Mouse (Mus musculus): ENCODE measurements around the gene Atp2b4. TPM values are rescaled to one million over a fixed set of nuclear protein-coding genes. Genes with fewer than 3 reads are reported as not detected.

Gene Atp2b4
- total RNA-seq (2022) = 10 to 100 TPM; 15.9 to 20.8 (median 18.8) TPM

DNA sequence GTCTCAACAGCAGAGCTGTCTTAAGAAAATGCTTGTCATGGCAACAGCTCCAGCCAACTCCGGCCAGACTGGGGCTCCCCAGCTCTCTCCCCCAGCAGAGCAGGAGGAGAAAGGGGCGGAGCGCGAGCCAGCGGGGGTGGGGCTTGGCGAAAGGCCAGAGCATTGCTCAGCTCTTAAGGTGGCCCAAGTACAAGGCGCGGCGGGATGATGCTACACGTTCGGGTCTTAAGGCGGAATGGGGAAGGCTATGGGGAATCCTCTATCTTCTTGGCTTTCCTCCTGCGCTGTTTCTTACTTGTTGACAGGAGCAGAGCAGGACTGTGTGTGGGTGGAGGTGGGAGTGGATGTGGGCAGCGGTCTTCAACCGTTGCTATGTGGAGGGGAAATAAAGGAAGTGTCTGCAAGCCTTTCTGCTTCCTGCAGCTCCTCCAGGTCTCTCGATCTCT lies at the start of gene Atp2b4:
Gene Atp2b4, minus strand, starts transcription at position 94 of the 446 bp plus-strand sequence.
- peak; percentile 98 for DNase-seq (ENCODE audit: low spot score)

DNA sequence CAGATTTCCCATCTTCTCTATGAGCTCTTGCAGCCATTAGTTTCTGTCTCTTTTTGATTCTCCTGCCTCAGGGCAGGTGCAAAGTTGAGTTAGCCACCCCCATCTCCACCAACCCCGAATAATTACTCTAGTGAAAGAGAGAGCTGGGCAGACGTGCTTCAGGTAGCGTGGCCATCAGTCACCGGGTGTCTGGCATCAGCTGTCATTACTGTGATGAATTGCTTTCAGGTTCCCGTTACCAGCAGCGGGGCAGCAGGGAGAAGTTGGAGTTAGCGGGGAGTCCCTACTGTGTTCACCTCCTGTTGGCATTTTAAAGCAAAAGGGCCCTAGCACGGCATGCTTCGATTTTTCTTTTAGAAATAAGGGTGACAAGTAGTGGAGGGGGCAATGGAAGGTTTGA lies 43.9 kb upstream of the Atp2b4 start:
- no peak for DNase-seq (ENCODE audit: low spot score)

DNA sequence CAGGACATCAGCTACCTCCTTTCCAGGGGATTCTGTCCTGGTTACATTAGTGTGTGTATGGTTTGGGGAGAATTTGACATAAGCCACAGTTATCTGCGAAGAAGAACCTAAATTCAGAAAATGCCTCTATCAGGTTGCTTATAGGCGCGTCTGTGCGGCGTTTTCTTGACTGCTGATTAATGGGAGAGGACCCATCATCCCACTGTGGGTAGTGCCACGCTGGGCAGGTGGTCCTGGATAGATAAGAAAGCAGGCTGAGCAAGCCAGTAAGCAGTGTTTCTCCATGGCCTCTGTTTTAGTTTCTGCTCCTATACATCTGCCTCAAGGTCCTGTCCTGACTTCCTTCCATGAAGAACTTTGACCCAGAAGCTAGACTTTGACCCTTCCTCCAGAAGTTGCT lies 43.1 kb upstream of the Atp2b4 start:
- no peak for DNase-seq (ENCODE audit: low spot score)

DNA sequence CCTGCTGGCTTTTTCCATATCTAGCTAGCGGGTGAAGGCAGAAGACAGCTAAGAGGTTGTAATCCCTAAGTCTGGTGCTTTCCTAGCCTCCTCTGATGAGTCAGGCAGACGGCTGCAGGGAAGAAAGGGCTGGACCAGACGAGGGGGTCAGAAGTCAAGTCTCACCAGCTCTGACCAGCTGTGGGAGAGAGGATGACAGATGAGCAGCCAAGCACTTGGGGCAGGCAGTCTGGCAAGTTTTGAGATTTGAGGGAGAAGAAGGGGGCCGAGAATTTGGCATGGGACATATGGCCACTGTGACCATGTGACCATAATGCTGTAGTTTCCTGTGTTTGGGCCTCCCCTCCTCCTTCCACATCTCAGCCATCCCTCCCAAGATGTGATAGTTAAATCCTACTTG lies 42.5 kb upstream of the Atp2b4 start:
- no peak for DNase-seq (ENCODE audit: low spot score)

DNA sequence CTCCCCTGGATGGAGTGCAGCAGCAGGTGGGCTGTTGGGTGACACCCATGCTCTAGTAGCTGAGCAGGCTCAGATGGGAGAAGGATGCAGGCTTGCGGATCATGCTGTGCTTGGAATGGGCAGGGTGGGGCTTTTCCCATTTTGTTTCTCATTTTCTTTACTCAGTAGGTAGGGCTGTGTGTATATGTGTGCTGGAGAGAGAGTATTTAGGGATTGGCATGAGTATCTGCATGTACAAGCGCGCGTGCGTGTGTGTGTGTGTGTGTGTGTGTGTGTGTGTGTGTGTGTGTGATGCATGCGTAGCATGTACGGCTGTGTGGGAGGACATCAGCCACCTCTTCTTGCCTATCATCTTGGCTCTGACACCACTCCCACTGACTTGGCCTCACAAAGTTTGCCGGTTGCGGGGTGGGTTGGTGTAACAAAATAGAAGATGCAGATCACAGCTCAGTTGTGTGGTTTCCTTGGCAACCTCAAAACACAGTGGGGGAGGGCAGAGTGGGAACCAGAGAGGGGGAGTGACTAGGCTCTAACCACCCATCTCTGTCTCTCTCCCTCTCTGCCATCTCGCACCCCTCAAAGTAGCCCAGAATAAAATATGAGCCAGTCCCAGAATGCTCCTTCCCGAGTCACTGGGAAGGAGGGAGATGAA lies 41.4 kb upstream of the Atp2b4 start:
- no peak for DNase-seq (ENCODE audit: low spot score)

DNA sequence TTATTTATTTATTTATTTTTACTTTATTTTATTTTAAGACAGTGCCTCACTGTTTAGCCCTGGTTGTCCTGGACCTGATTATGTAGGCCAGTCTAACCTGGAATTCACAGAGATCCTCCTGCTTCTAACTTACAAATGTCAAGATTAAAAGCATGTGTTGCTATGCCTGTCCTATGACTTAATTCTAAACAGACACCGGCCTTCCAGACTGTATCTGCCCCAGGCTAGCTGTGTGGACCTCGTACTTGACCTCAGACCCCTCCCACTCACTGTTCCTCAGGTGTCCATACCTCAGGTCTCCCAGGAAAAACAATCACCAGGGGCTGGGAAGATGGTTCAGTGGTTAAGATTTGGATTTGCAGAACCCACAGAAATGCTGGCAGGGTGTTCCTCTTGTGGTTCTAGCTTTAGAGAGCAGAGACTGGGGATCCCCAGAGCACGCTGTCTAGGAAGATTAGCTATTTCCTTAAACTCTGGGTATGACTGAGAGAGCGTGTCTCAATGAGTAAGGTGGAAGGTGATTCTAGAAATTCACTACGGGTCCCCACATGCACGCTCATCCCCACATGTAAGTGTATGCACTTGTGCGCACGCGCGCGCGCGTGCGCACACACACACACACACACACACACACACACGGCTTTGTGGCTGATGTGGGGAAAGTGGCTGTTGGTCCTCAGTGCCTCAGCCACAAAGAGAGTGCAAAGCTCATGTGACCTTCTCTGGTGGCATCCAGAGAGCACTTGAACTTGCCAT lies 40.5 kb upstream of the Atp2b4 start:
- DNase-seq (ENCODE audit: low spot score) = no peak

DNA sequence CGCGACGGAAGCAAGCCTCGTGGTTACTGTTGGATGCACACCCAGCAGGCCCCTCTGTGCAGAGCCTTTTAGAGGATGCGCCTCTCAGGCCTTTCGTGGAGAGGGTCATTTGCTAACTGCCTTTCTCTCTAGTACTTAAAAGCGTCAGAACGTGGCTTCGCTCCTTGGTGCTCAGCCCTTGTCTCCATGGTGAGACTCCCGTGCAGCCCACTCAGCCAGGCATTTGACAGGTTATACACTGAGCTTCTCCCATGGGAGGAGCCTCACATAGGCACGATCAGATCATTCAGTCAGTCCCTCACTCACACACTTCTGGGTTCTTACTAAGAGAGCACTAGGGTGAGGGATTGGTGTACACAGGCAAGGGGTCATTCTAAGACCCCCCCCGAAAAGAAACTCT lies 39.7 kb upstream of the Atp2b4 start:
- no peak for DNase-seq (ENCODE audit: low spot score)

DNA sequence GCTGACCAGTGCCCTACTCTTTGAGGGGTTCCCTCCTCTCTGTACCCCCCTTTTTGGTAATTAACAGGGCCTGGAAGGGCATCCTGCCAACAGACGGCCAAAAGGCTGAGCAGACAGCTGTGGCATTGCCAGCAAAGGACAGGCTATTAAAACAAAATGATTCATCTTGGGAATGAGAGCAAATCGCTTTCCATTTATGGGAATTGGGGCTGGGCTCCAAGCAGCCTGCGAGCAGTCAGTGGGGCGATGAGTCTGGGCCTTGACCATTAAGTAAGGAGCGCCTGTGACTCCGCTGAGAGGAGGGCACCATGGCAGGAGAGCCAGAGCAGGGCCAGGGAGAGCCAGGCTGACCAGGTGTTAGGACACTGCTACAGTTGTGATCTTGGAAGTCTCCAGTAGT lies 33.5 kb upstream of the Atp2b4 start:
- DNase-seq (ENCODE audit: low spot score) = peak; percentile 47

DNA sequence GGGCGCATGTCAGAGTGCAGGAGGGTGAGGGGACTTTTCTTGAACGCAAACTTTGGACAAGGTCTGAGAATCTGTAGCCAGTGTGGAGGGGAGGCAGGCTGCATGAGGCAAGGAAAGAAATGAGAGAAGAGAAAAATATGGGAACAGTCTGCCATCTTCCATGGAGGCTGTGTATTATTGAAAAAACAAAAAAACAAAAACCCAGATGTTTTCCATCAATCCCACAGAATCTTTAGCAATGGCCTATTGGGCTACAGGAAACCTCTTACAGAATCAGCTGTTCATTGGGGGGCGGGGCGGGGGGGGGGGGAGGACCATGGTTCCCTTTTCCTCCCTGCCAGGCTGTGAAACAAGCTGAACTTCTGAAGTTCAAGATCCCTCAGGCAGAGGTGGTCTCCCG lies 31.9 kb upstream of the Atp2b4 start:
- no peak for DNase-seq (ENCODE audit: low spot score)

DNA sequence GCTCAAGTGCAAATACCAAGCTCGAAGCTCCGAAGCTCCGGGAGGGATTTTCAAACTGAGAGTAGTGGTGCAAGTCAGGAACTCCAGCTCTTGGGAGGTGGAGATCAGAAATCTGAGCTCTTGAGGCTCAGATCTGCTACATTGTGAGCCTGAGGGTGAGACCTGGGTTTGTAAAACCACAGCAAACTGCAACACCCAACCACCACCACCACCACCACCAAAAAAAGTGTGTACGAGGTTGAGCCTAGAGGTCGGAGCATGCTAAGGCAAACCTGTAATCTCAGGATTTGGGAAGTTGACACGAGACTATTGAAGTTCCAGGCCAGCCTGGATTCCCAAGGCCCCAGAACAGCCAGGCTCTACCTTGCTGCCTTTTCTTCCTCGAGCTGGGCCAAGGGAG lies 25.4 kb upstream of the Atp2b4 start:
- DNase-seq (ENCODE audit: low spot score) = no peak

DNA sequence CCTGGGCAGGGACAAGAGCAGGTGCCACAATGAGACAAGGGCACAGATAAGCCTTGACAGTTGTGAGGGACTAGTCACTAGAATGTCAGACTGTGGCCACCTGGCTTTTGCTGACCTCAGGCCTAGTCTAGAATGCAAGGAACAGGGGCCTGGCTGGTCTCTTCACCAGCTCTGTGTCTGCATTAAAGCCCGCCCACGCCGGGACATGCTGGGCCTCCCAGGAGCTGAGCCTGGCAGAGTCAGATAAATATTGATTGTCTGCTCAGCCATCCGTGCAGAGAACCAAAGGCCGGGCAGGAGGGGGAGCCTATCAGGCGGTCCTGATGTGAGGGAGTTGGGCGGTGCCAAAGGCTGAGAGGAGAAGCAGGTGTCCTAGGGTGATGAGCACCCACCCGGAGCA lies 24.7 kb upstream of the Atp2b4 start:
- DNase-seq (ENCODE audit: low spot score) = no peak

DNA sequence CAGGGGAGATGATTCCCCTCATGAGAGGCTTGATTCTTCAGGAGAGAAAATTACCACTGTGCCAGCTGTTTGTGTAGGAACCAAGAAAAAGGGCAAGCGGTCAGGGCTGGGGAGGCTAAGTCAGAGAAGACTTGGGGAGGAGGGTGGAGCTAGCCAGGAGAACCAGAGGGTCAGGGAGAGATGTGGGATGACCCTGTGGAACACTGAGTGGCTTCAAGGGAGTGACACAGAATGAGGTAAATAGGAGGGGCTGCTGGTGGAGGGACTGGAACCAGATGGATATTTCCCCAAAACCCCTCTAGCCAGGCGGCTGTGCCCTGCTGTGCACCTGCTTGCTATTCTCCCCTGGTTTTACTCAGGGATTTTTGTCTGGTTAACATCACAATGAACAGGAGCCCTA lies 24.3 kb upstream of the Atp2b4 start:
- DNase-seq (ENCODE audit: low spot score) = no peak

DNA sequence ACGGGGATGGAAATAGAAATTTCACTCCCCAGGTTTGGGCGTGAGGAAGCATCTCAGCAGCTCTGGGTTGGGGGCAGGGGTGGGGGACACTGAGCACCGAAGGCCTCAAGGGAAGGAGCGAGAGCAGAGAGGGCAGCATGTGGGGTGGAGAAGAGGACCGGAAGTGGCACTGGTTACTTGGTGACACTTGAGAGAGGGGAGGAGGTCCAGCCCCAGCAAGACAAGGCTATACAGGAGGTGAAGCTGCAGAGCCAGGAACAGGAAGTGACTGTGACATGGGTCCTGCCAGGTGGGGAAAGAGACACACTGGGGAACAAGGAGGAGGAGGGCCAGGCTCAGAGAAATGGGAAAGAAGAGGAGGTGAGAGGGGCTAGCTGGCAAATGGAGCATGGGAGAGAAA lies 20.3 kb upstream of the Atp2b4 start:
- DNase-seq (ENCODE audit: low spot score) = no peak

DNA sequence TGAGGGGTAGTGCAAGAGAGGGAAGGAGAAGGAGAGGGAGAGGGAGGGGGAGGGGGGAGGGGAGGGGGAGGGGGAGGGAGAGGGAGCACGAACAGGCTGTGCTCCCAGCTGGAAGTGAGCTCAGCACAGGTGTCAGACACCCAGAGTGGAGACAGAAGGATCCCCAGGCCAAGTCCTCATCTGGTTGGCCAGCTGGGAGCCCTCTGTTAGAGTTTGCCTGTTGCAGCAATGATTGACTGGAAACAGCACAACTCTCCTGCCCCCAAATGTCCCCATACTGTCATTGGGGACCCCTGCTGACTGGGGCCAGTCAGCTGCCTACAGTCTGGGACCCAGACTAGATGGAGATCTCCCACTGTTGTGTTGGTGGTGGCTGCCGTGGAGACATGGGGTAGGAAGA lies 19.3 kb upstream of the Atp2b4 start:
- no peak for DNase-seq (ENCODE audit: low spot score)

DNA sequence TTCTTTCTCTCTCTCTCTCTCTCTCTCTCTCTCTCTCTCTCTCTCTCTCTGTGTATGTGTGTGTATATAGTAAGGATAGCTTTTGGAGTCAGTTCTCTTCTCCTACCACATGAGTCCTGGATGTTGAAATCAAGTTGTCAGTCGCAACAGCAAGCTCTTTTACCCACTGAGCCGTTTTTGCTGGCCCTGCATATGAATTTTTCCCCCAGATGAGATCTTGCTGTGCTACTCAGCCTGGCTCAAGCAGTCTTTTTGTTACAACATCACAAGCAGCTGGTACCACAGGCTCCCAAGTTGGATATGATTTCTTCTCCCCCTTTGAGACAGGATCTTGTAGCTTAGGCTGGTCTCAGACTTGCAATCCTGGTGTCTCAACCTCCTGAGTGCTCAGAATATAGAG lies 17.7 kb upstream of the Atp2b4 start:
- no peak for DNase-seq (ENCODE audit: low spot score)

DNA sequence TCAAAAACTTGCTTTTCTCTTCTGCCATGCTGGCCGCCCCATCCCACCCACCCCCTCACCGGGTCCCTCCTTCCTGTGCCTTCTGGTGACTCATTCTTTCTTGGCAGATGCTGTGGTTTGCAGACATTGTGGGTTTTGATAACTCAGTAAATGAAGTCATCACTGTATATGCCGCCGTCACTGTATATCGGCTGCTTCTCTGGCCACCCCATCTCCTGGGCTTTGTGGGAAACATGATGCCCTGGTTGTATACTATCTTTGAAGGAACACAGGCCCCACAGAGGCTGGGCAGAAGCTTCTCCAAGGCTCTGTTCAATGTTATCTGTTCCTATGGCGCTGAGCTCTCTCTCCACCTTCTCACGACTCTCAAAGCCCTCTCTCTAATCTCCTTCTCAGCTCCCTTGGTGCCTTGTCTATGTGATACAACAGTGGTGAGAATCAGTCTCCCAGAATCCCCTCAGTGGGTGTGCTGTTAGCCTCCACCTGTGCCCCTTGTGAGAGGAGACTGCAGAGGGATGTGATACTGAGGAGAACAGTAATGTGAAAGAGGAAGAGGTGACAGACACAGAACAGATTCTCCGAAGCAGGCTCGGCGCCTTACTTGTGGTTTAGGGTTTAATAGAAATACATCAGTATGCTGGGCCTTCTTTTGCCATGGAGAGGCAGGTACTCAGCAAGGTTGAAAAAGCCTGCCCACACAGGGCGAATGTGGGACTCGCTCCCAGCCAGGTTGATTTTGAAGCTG lies 15.1 kb upstream of the Atp2b4 start:
- DNase-seq (ENCODE audit: low spot score) = no peak

DNA sequence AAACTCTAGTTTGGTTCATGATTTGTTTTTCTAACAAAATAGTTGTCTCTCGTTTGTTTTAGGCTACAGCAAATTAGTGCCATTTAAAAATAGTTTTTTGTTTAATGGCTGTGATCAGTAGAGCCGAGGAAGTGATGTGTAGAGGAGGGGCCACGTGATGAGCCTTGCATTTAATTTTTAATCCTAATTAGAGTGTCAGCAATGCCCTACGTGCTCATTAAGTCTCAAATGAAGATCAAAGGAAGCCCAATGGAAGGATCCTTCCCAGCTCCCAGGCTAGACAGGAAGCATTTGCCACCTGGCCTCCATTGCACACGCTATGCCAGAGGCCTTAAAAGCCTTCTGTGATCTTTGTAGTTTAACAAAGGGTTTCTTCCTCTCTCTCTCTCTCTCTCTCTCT lies 8.5 kb upstream of the Atp2b4 start:
- no peak for DNase-seq (ENCODE audit: low spot score)

DNA sequence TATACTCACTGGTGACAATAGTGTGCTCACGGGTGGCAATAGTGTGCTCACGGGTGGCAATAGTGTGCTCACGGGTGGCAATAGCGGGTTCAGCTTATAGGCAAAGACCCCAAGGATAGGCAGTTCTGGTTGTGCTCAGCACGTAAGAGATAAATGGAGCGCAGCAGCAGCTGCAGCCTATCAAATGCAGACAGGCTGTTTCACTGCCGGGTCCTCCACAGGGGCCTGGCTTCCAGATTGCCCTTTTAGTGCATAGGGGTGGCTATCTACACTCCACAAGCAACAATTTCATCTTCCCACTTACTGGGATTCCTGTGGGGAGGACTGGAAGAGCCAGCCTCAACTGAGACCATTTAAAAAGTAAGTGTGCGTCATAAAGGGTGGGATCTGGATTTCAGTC lies 7.2 kb upstream of the Atp2b4 start:
- DNase-seq (ENCODE audit: low spot score) = no peak

DNA sequence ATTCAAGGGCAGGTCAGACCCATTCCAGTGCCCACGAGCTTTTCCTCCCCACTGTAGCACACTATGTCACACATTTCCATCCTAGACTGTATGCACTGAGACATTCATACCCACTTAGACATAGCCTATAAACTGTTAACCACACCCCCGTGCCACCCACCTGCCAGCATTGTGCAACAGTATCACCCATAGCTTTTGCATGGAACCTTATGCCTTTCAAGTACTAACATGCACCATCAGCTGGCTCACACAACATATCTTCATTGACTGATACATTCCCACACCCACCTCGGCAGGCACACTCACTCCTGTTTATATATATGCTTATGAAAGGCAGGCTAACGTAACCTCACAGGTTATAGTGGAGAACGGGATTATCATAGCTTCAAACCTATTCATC lies 902 bp upstream of the Atp2b4 start:
- DNase-seq (ENCODE audit: low spot score) = no peak

DNA sequence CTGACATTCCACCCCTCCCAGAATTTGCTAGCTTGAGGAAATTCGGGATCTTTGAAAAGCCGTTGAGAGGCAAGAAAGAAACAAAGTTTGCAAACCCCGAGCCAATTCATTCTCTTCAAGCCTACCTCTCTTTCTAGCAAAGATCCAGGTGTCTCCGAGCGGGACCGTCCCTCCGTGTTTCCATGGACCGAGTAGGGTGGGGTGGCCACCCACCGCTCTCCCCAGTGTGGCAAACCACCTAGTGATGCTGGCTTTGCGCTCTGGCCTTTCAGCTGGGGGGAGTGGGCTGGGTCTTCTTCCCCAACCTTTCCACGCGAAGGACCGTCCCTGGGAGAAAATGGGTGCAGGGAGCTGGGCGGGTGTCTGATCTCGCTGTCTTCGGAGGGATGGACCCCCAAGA lies 329 bp downstream of the Atp2b4 start:
- no peak for DNase-seq (ENCODE audit: low spot score)

DNA sequence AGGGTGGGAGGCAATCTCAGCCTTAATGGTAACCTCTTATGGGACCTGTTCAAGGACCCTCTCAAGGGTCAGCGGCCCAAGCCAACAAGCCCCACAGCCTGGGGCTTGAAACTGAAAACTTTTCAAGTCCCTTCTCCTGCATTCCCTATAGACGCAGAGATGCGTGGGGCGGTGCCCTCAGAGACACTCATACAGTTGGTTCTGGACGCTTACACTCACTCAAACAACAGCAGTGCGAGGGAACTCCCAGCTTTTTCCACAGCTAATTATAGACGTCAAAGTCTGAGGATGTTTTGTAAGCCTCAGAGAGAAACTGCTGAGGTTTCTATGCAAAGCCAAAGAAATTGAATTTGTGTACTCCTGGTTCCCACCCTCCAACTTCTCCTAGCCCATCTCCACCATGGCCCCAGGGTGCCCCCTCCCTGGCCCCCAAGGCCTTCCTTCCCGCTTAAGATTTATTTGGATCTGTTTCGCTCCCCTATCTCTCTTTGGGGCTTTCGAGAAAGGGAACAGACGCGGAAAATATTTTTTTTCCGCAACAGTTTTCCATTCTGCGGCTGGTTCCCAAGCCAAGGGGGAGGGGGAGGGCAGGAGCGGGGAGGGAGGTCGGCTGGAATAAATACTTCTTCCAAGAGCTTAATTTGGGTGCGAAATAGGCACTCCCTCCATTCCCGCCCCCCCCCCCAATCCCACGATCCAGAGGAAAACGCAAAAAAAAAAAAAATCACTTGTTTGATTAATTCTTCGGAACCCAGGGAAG lies 975 bp downstream of the Atp2b4 start:
- DNase-seq (ENCODE audit: low spot score) = peak; percentile 38

DNA sequence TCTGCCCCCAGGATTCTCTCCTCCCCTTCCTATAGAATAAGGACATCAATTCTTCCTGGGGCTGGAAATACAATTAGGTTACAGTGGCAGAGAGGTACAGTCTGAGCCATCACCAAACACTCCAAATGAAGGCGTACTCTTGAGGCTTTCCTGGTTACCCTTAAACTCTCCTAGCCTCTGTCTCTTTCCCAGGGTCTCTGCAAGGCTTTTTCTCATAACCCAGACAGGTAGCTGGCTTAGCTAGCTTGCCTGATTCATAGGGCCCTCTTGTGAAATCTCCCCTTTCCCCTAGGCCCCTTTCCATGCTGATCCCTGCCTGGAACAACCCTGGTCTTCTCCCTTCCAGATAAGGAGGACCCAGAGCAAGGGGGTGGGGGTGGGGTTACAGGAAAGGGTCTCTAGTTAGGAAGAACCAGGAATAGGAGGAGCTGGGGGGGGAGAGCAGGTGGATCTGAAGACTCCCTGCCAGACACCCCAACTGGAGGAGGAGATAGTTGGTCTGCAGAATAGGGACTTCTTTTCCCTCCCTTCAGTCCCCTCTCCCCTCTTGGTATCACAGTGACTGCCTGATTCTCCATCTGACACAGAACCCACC lies 1.9 kb downstream of the Atp2b4 start:
- no peak for DNase-seq (ENCODE audit: low spot score)
